Comparison of ENCODE assay signal across 8 mouse cellular contexts in the genomic region with DNA sequence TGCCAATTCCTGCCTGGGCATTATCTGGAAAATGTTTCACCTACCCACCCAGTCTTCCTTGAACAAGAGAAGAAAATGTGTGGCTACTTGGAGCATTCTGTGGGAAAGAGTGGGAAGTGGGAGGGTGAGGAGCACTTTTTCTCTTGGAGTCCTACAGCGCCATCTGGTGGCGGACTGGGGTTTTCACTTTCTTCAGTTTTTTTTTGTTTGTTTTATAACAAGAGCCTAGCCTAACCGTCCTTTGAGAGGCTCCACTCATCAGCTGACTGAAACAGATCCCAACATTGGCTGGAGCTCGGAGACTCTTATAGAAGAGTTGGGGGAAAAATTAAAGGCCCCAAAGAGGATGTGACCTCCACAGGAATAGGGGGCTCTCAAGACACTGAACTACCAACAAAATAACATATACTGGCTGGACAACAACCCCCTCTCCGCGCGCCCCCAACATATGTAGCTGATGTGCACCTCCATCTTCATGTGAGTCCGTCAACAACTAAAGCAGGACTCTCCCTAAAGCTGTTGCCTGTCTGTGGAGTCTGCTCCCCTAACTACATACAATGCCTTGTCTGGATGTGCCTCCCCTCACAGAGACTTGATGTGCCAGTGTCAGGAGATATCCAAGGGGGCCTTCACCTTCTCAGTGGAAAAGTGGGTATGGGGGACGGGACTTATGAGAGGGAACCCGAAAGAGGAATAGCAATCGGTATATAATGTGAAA. TPM values are rescaled to one million over a fixed set of nuclear protein-coding genes. Genes with fewer than 3 reads are reported as not detected.
DNase-seq lines count a peak whose midpoint lies in the region; ATAC-seq and TF ChIP-seq lines count a peak whose summit lies in the region.

No protein-coding gene starts in this region.

- no peaks in the 10 kb centered on the region for H3K36me3 ChIP-seq in ES-Bruce4 (ENCODE audit: control insufficient read depth, insufficient read depth, low read length, poor library complexity, severe bottlenecking)
- no peaks in the 10 kb centered on the region for H3K36me3 ChIP-seq in embryonic facial prominence, embryonic 11.5 days (replicated peaks; ENCODE audit: control insufficient read depth, insufficient read depth, low read depth, low read length)
- no peaks in the 10 kb centered on the region for H3K36me3 ChIP-seq in lung, postnatal 0 days (ENCODE audit: insufficient read depth, low read length)

- TF ChIP-seq CTCF in ES-Bruce4 (IDR thresholded peaks at IDR 0.05; ENCODE audit: low read depth, low read length): peak; percentile 45
- TF ChIP-seq CTCF in layer of hippocampus, adult 2 months (conservative IDR thresholded peaks at IDR 0.05): peak; percentile 84
- peak; percentile 76 for TF ChIP-seq CTCF in lung, postnatal 0 days (IDR thresholded peaks at IDR 0.05)

- DNase-seq in adrenal gland, postnatal 36 days: peak; percentile 56 to 64
- DNase-seq in embryonic facial prominence, embryonic 11.5 days (ENCODE audit: low spot score): peak; percentile 82
- DNase-seq in heart, postnatal 10 days: peak; percentile 58 to 79
- peak; percentile 75 to 82 for DNase-seq in layer of hippocampus, adult 2 months (ENCODE audit: low spot score in 2 of 2)
- DNase-seq in lung, postnatal 0 days (ENCODE audit: low spot score): peak; percentile 76
- peak; percentile 82 for DNase-seq in retina, postnatal 1 day
- peak; percentile 16 to 51 for DNase-seq in urinary bladder, postnatal 36 days (ENCODE audit: low spot score in 2 of 2)

- ATAC-seq in embryonic facial prominence, embryonic 11.5 days (replicated peaks; ENCODE audit: insufficient number of reproducible peaks, low FRiP score, low TSS enrichment, low read depth): 0 out of 2 replicates have a peak, but pooled peaks have one; percentile 6
- ATAC-seq in lung, postnatal 0 days: no peak; the same call in 1 of the 2 replicates

- TF ChIP-seq EP300 in ES-Bruce4 (IDR thresholded peaks at IDR 0.05; ENCODE audit: insufficient read depth, low read depth, low read length): no peak
- no peak for TF ChIP-seq EP300 in lung, postnatal 0 days (IDR thresholded peaks at IDR 0.05)

- no peak overlapping the region for H3K9ac ChIP-seq in ES-Bruce4 (ENCODE audit: low read depth, poor library complexity, severe bottlenecking)
- H3K9ac ChIP-seq in embryonic facial prominence, embryonic 11.5 days (replicated peaks; ENCODE audit: low read length): no peak overlapping the region
- H3K9ac ChIP-seq in lung, postnatal 0 days (replicated peaks; ENCODE audit: low read depth): no peak overlapping the region

- H3K4me1 ChIP-seq in ES-Bruce4 (ENCODE audit: control insufficient read depth, insufficient read depth, low read length): no peaks in the 10 kb centered on the region
- H3K4me1 ChIP-seq in embryonic facial prominence, embryonic 11.5 days (ENCODE audit: control insufficient read depth, insufficient read depth, low read length): no peaks in the 10 kb centered on the region
- H3K4me1 ChIP-seq in lung, postnatal 0 days (ENCODE audit: insufficient read depth, low read depth, low read length): no peaks in the 10 kb centered on the region

- no peaks in the 10 kb centered on the region for H3K27me3 ChIP-seq in ES-Bruce4 (ENCODE audit: control insufficient read depth, insufficient read depth, low read length, poor library complexity, severe bottlenecking)
- no peaks in the 10 kb centered on the region for H3K27me3 ChIP-seq in embryonic facial prominence, embryonic 11.5 days (ENCODE audit: control insufficient read depth, insufficient read depth, low read length)
- no peaks in the 10 kb centered on the region for H3K27me3 ChIP-seq in lung, postnatal 0 days (replicated peaks; ENCODE audit: insufficient read depth, low read length)

- no peak for TF ChIP-seq POLR2A in ES-Bruce4 (IDR thresholded peaks at IDR 0.05; ENCODE audit: insufficient read depth, low read length)

- intact Hi-C loops in heart, postnatal 10 days (cut with DNase I): loop anchor here (1.0 to 5.0 kb wide), 2 partner anchors 77 to 114 kb away; no protein-coding TSS in a partner anchor

- H3K4me2 ChIP-seq in embryonic facial prominence, embryonic 11.5 days (ENCODE audit: low read depth, low read length): no peak overlapping the region
- no peak overlapping the region for H3K4me2 ChIP-seq in lung, postnatal 0 days (replicated peaks; ENCODE audit: low read depth, low read length)

- no peaks in the 10 kb centered on the region for H3K9me3 ChIP-seq in ES-Bruce4 (replicated peaks; ENCODE audit: control insufficient read depth, insufficient read depth, low read length, poor library complexity, severe bottlenecking)
- no peaks in the 10 kb centered on the region for H3K9me3 ChIP-seq in embryonic facial prominence, embryonic 11.5 days (replicated peaks; ENCODE audit: control insufficient read depth, low read length)
- no peaks in the 10 kb centered on the region for H3K9me3 ChIP-seq in lung, postnatal 0 days (ENCODE audit: low read length)

- no peak overlapping the region for H3K27ac ChIP-seq in ES-Bruce4 (ENCODE audit: insufficient read depth, low read length)
- no peak overlapping the region for H3K27ac ChIP-seq in embryonic facial prominence, embryonic 11.5 days (replicated peaks; ENCODE audit: low read depth, low read length)
- H3K27ac ChIP-seq in layer of hippocampus, adult 2 months: peak overlapping the region; percentile 65; the same call in 1 of the 2 replicates
- H3K27ac ChIP-seq in lung, postnatal 0 days (ENCODE audit: low read length): no peak overlapping the region

- WGBS in embryonic facial prominence, embryonic 11.5 days: 50% methylated on average over 11 of the region's 11 CpGs
- WGBS in lung, postnatal 0 days: 52% methylated on average over 11 of the region's 11 CpGs

- no peak overlapping the region for H3K4me3 ChIP-seq in ES-Bruce4 (ENCODE audit: low read depth, low read length)
- H3K4me3 ChIP-seq in embryonic facial prominence, embryonic 11.5 days (ENCODE audit: low read depth, low read length): no peak overlapping the region
- H3K4me3 ChIP-seq in layer of hippocampus, adult 2 months: peak overlapping the region; percentile 33
- no peak overlapping the region for H3K4me3 ChIP-seq in lung, postnatal 0 days (ENCODE audit: low read depth, low read length)

RNA-seq across cellular contexts. Expression of a gene that starts 8.4 kb away (rescaled TPM):
- polyA plus RNA-seq in ES-Bruce4 (2011; ENCODE audit: insufficient read depth, insufficient read length, low read depth, missing spikeins): 0.52 TPM in 1 of 2 replicates, not detected in the other
- total RNA-seq in adrenal gland, postnatal 36 days (2021): under 1 TPM in 1 of 2 experiments, not detected in 1; 0.26 TPM
- 20.0 and 20.5 TPM in 2 replicates for polyA plus RNA-seq in embryonic facial prominence, embryonic 11.5 days (2014; fragmentation: Nextera tagmentation; extraction: Ambion mirVana)
- 1 to 10 TPM; 1.3 to 2.0 TPM for total RNA-seq in heart, postnatal 10 days (2021)
- total RNA-seq in layer of hippocampus, adult 2 months (2021): 1 to 10 TPM; 3.4 to 3.9 TPM
- 3.0 TPM in 2 replicates for polyA plus RNA-seq in lung, postnatal 0 days (2015; fragmentation: Nextera tagmentation; extraction: Ambion mirVana)
